Mouse (Mus musculus) erythroblast, embryonic 14.5 days (primary cell): ENCODE measurements around the gene Itm2b.

ENCODE experiments used
- GATA1 ChIP-seq: IDR thresholded peaks from 2 replicates; pipeline ENCODE4 v1.6.1; 2012; ENCODE audit warnings: low read length, inconsistent platforms, mixed read lengths
- TAL1 ChIP-seq: IDR thresholded peaks from 3 replicates; pipeline ENCODE4 v1.6.1; 2012; ENCODE audit warnings: low read length, inconsistent platforms, mixed read lengths

GRCm38 (mm10) chr14:73433487-73433886 lies 48.4 kb upstream of the Itm2b start:
- TF ChIP-seq GATA1 (no peak), TAL1 (no peak)
